Mouse (Mus musculus) forebrain, embryonic 14.5 days (tissue): Measurements from ENCODE around the gene Gm10097. TPM values are rescaled to one million over a fixed set of nuclear protein-coding genes. Genes with fewer than 3 reads are reported as not detected.
A peak's percentile ranks its signal among the peaks of the same experiment; 100 is the strongest.

Experiments used
- ATAC-seq: fragments of 200-750 bp; cut with Nextera tagmentation; 2 replicates; pipeline ENCODE4 v1.8.0; 2017; ENCODE audit warnings: mild to moderate bottlenecking, moderate library complexity
- DNase-seq: peaks from one replicate; pipeline ENCODE4 v3.0.0-alpha.2; 2015; ENCODE audit warnings: low spot score
- H3K27ac ChIP-seq: fragments of 300-500 bp; sonication (generic); 2 replicates; pipeline ENCODE4 v1.5.1; 2014; ENCODE audit warnings: low read depth, mild to moderate bottlenecking, control low read depth, low read length, moderate library complexity
- H3K27me3 ChIP-seq: fragments of 300-500 bp; sonication (generic); replicated peaks from 2 replicates; pipeline ENCODE4 v1.6.1; 2014; ENCODE audit warnings: low read length, control low read depth, mixed read lengths; ENCODE audit not compliant: control insufficient read depth, insufficient read depth
- H3K36me3 ChIP-seq: fragments of 300-500 bp; sonication (generic); 2 replicates; pipeline ENCODE4 v1.6.1; 2014; ENCODE audit warnings: low read length, control low read depth; ENCODE audit not compliant: control insufficient read depth, insufficient read depth
- H3K4me1 ChIP-seq: fragments of 300-500 bp; sonication (generic); 2 replicates; pipeline ENCODE4 v1.6.1; 2014; ENCODE audit warnings: antibody characterized with exemption, low read length, control low read depth; ENCODE audit not compliant: control insufficient read depth, insufficient read depth
- H3K4me2 ChIP-seq: fragments of 300-500 bp; sonication (generic); 2 replicates; pipeline ENCODE4 v1.6.1; 2014; ENCODE audit warnings: mild to moderate bottlenecking, control low read depth, low read length
- H3K4me3 ChIP-seq: fragments of 300-500 bp; sonication (generic); 2 replicates; pipeline ENCODE4 v1.5.1; 2014; ENCODE audit warnings: low read depth, low read length, control low read depth
- H3K9ac ChIP-seq: fragments of 300-500 bp; sonication (generic); 2 replicates; pipeline ENCODE4 v1.6.1; 2014; ENCODE audit warnings: mild to moderate bottlenecking, low read length, control low read depth, moderate library complexity
- H3K9me3 ChIP-seq: fragments of 300-500 bp; sonication (generic); replicated peaks from 2 replicates; pipeline ENCODE4 v1.6.1; 2016; ENCODE audit warnings: low read length, control low read depth, mixed read lengths; ENCODE audit not compliant: control insufficient read depth
- WGBS: fragments of 180-500 bp; shearing (Covaris S2); extraction: QIAGEN DNeasy Blood & Tissue Kit; methylation state at CpG from one replicate; pipeline ENCODE4 v1.1.7; 2014; 5-methylcytosine and 5-hydroxymethylcytosine counted together
- polyA plus RNA-seq: library from polyadenylated mRNA; unstranded; fragments of >200 nt; fragmentation: Nextera tagmentation; extraction: Ambion mirVana; gene quantifications from 2 replicates; pipeline ENCODE4 v1.2.1, GENCODE M21; 2014

Gene Gm10097
- polyA plus RNA-seq, 1 experiment from 2014 or later = not detected

DNA sequence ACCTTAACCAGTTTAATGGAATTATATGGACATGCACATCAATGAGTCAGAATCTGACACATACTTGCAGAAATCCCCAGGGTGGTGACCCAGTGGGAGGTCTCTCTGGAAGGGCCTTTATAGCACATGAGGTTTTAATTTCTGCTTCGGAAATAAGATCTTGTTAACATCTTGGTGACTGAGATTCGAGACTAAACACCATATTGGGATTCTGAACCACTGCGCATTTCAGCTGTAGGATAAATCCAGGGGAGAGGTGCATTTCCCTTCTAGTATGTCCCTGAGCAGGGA is 1.9 kb downstream of the Gm10097 start:
- H3K27me3 ChIP-seq = no peaks in the 10 kb centered on the region
- no peak overlapping the region for H3K27ac ChIP-seq
- no peaks in the 10 kb centered on the region for H3K36me3 ChIP-seq
- no peak overlapping the region for H3K4me3 ChIP-seq
- no peaks in the 10 kb centered on the region for H3K4me1 ChIP-seq
- WGBS = 80% methylated on average over 3 of the region's 3 CpGs
- no peaks in the 10 kb centered on the region for H3K9me3 ChIP-seq
- DNase-seq (no peak), ATAC-seq (no peak)
- H3K9ac ChIP-seq = no peak overlapping the region
- H3K4me2 ChIP-seq = no peak overlapping the region

DNA sequence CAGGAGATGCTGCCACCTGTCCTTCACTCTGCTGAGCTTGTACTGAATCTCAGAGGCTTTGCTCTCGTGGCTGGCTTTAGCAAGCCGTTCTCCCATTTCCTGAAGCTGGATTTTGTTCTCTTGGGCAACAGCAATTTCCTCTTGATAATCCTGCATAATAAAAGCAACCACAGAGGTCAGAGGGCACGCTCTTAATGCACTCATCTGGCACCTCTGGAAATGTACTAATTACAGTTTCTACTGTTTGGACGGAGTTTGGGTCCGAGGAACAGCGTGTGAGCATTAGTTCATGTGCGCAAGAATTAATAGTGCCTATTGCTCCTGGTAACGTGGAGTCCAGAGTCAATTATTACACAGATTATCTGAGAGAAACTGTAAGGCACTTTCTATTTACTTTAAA is 3.1 kb downstream of the Gm10097 start:
- Histone ChIP-seq H3K27me3 (no peaks in the 10 kb centered on the region), H3K4me1 (no peaks in the 10 kb centered on the region), H3K27ac (no peak overlapping the region), H3K4me2 (no peak overlapping the region), H3K9me3 (no peaks in the 10 kb centered on the region), H3K4me3 (no peak overlapping the region), H3K36me3 (no peaks in the 10 kb centered on the region), H3K9ac (no peak overlapping the region)
- no peak for ATAC-seq
- no peak for DNase-seq
- WGBS = 85% methylated on average over 8 of the region's 8 CpGs

DNA sequence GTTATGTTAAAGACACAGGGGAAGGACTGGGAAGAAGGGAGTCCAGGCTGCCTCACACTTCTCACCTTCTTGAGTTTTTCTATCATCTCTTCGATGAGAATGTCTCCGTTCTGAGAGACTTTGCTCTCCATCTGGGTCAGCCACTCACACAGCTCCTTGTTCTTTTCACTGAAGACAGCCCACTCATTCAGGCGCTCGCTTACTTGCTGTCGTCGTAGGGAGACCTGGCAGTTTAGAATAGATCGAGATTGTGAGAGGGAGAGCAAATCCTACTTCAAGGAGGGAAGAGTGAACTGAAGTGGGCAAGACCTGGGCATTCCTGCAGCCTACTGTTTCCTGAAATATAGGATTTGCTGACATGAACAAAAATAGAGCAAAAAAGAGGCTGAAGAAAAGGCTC is 6.7 kb downstream of the Gm10097 start:
- Histone ChIP-seq H3K9ac (no peak overlapping the region), H3K36me3 (no peaks in the 10 kb centered on the region), H3K9me3 (no peaks in the 10 kb centered on the region), H3K4me1 (no peaks in the 10 kb centered on the region), H3K27me3 (no peaks in the 10 kb centered on the region), H3K4me3 (no peak overlapping the region), H3K4me2 (no peak overlapping the region), H3K27ac (no peak overlapping the region)
- WGBS = 93% methylated on average over 7 of the region's 7 CpGs
- ATAC-seq = no peak
- no peak for DNase-seq

DNA sequence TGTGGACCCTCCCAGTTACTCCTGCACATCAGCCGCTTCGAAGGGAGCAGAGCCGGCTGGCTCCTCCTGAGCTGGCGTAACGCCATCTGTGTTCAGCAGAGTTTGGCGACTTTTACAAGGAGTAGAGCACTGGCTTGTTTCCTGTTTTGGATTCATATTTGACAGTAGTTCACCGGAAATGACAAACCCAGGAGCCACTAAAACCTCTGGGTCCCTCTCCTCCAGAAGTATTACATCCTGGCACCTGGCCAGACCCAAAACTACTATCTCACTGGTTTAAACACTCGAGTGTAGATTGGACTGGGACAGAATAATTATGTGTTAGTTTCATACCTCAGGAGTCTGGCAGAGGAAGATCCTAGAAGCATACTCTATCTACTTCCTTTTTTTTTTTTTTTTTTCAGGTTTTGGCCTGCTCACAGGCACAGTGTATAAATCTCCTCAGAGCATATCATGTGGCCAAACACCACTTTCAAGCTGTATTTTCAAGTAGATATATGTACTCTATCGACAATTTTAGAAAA is 11.0 kb downstream of the Gm10097 start:
- ATAC-seq (no peak), DNase-seq (peak; percentile 31)
- WGBS = 72% methylated on average over 9 of the region's 9 CpGs
- Histone ChIP-seq H3K4me1 (no peaks in the 10 kb centered on the region), H3K9me3 (no peaks in the 10 kb centered on the region), H3K36me3 (no peaks in the 10 kb centered on the region), H3K4me2 (no peak overlapping the region), H3K9ac (no peak overlapping the region), H3K27me3 (no peaks in the 10 kb centered on the region), H3K4me3 (no peak overlapping the region), H3K27ac (no peak overlapping the region)

DNA sequence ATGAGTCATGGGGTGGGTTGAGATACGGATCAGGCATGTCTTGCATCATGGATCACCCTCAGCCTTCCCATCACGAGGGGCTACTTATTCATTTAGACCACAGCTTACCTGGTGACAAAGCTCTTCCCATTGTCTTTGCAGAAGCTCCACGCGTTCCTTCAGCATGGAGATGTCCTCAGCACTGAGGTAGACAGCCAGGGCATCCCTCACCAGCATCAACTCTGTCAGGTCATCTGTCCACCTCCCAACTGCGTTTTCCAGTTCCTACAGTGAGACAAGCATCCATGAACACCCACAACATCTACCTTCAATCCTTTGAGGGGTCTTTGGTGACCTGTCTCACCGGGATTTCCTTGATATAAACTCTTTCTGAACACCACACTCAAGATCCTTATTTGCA is 14.7 kb downstream of the Gm10097 start:
- 83% methylated on average over 6 of the region's 6 CpGs for whole genome bisulfite sequencing

DNA sequence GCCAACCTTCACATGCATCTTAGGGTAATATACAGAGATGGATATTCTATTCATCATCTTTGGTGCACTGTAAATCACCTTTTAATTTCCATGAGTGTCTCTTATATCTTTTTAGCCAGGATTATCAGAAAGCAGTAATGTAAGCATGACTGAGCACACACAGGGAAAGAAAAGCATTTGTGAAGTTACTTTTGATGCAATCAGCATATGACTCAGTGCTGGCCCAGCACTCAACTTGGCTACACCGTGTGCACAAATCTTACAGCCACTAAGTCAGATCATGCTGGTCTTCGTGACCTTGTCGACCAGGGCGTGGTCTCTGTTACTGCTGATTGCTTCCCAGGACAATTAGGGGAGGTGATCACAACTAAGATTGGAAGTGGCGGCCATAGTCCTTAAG is 16.8 kb downstream of the Gm10097 start:
- no peaks in the 10 kb centered on the region for H3K4me1 ChIP-seq
- no peak for DNase-seq
- no peak for ATAC-seq
- no peak overlapping the region for H3K9ac ChIP-seq
- 88% methylated on average over 5 of the region's 5 CpGs for WGBS
- no peaks in the 10 kb centered on the region for H3K9me3 ChIP-seq
- no peaks in the 10 kb centered on the region for H3K36me3 ChIP-seq
- H3K4me3 ChIP-seq = no peak overlapping the region
- H3K27me3 ChIP-seq = no peaks in the 10 kb centered on the region
- no peak overlapping the region for H3K4me2 ChIP-seq
- H3K27ac ChIP-seq = no peak overlapping the region

More for the DNA sequence above, 14.7 kb downstream of the Gm10097 start:
- no peak overlapping the region for H3K4me2 ChIP-seq
- no peak for DNase-seq
- H3K27me3 ChIP-seq = no peaks in the 10 kb centered on the region
- H3K9me3 ChIP-seq = no peaks in the 10 kb centered on the region
- no peaks in the 10 kb centered on the region for H3K36me3 ChIP-seq
- H3K4me3 ChIP-seq = no peak overlapping the region
- no peak for ATAC-seq
- no peak overlapping the region for H3K27ac ChIP-seq
- H3K9ac ChIP-seq = no peak overlapping the region
- H3K4me1 ChIP-seq = no peaks in the 10 kb centered on the region

DNA sequence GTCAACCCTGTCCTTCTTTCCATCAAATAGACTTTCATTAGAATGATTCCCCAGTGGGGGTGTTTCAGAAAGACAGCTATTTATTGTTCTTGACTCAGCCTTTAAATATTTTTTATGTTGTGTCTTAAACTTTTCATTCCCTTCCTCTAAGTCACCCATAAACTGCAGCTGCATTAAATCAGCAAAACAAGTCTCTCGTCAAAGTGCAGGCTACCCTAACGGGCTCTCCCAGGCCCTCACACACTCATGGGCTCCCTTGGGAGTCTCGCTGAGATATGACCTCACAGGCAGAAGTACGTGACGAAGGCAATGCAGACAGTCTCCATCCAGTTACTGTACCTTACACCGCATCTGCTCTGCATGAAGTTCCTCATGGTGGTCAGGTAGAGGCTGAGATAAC is 17.3 kb downstream of the Gm10097 start:
- ATAC-seq (no peak), DNase-seq (no peak)
- no peaks in the 10 kb centered on the region for H3K4me1 ChIP-seq
- H3K27ac ChIP-seq = no peak overlapping the region
- no peaks in the 10 kb centered on the region for H3K27me3 ChIP-seq
- no peak overlapping the region for H3K9ac ChIP-seq
- no peak overlapping the region for H3K4me3 ChIP-seq
- H3K4me2 ChIP-seq = no peak overlapping the region
- no peaks in the 10 kb centered on the region for H3K9me3 ChIP-seq
- 92% methylated on average over 6 of the region's 6 CpGs for WGBS
- H3K36me3 ChIP-seq = no peaks in the 10 kb centered on the region

DNA sequence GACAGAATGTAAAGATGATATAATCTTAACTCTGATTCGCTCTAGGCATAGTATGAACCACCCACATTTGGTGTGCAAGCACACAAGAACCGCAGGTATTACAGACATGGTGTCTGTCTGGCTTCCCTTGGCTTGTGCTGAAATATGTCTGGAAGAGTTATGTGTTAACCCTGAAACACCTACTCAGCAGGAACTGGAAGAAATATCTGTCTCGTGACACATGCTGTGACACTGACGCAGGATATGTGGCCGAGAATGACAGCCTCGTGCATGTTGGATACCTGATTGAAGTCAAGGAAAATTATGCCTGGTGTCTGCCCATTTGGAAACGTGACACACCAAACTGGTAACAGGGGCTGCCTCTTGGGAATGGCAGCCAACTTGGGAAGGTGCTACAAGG is 18.3 kb downstream of the Gm10097 start:
- Histone ChIP-seq H3K4me1 (no peaks in the 10 kb centered on the region), H3K4me3 (no peak overlapping the region), H3K4me2 (no peak overlapping the region), H3K9me3 (no peaks in the 10 kb centered on the region), H3K27me3 (no peaks in the 10 kb centered on the region), H3K27ac (no peak overlapping the region), H3K9ac (no peak overlapping the region), H3K36me3 (no peaks in the 10 kb centered on the region)
- DNase-seq (no peak), ATAC-seq (no peak)
- WGBS = 87% methylated on average over 7 of the region's 7 CpGs

DNA sequence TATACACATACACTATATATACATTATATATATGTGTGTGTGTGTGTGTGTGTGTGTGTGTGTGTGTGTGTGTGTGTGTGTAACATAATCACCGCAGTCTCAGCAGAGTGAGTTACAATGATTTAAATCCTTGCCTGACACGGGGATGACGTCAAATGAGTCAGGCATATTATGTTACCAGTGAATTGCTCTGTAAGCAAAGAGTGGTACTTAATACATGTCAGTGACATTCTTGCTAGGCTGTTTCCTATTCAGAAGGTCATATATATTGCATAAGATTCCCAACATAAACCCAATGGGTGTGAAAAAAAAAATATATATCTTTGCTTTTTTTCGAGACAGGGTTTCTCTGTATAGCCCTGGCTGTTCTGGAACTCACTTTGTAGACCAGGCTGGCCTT is 20.1 kb downstream of the Gm10097 start:
- H3K4me2 ChIP-seq = no peak overlapping the region
- H3K27ac ChIP-seq = no peak overlapping the region
- no peak overlapping the region for H3K9ac ChIP-seq
- H3K36me3 ChIP-seq = no peaks in the 10 kb centered on the region
- H3K4me3 ChIP-seq = no peak overlapping the region
- no peaks in the 10 kb centered on the region for H3K9me3 ChIP-seq
- no peaks in the 10 kb centered on the region for H3K4me1 ChIP-seq
- 94% methylated on average over 4 of the region's 4 CpGs for WGBS
- no peak for ATAC-seq
- no peaks in the 10 kb centered on the region for H3K27me3 ChIP-seq
- DNase-seq = no peak
